Mouse (Mus musculus) layer of hippocampus, adult 18-20 months (tissue): Measurements from ENCODE around the gene Slit2. TPM values are rescaled to one million over a fixed set of nuclear protein-coding genes. Genes with fewer than 3 reads are reported as not detected.
A peak's percentile ranks its signal among the peaks of the same experiment; 100 is the strongest.

Experiments
- DNase-seq, 2 experiments: peaks; one replicate each; pipeline ENCODE4 v3.0.0; 2022; ENCODE audit warnings: low spot score in 2 of 2
- long read RNA-seq: library from polyadenylated mRNA; stranded (forward); transcript quantifications from one replicate; pipeline ENCODE4 v2.0.0, GENCODE M21; 2021
- total RNA-seq, 2 experiments: library from RNA; stranded (reverse); gene quantifications; 2 replicates each; pipeline ENCODE4 v1.2.3; 2021

Gene Slit2
- total RNA-seq = 10 to 100 TPM; 34.1 to 35.5 TPM
- long read RNA-seq, transcript Slit2-207 (6 exons, 3,265 nt) = major isoform, 5 of 10 reads
- long read RNA-seq, partial matches to known transcripts = 4 of 10 reads
- long read RNA-seq, other reads (novel, unspliced or antisense) = 1 of 10 reads

- DNase-seq = peak; percentile 35 to 56
These were observed at the start of gene Slit2 for GRCm38 (mm10) chr5:47982941-47983701. TSS of gene Slit2 (plus strand) at chr5:47983138.

- no peak for DNase-seq
These were observed 44.2 kb upstream of the Slit2 start for GRCm38 (mm10) chr5:47938586-47939372.

- DNase-seq = no peak
These were observed 26.5 kb upstream of the Slit2 start for GRCm38 (mm10) chr5:47956451-47956850.

- no peak for DNase-seq
These were observed 7.1 kb upstream of the Slit2 start for GRCm38 (mm10) chr5:47975795-47976194.

- DNase-seq = peak in 1 of 2 experiments; percentile 24
These were observed 3.6 kb upstream of the Slit2 start for GRCm38 (mm10) chr5:47979371-47979770.

GRCm38 (mm10) chr5:47980459-47980858, 2.5 kb upstream of the Slit2 start:
- no peak for DNase-seq

GRCm38 (mm10) chr5:47981951-47982350, 987 bp upstream of the Slit2 start:
- no peak for DNase-seq

- DNase-seq = peak in 1 of 2 experiments; percentile 13
These were observed 1.0 kb downstream of the Slit2 start for GRCm38 (mm10) chr5:47983746-47984583.

GRCm38 (mm10) chr5:47984584-47985197, 1.8 kb downstream of the Slit2 start:
- DNase-seq = peak; percentile 3 to 19

GRCm38 (mm10) chr5:47985198-47985631, 2.3 kb downstream of the Slit2 start:
- peak in 1 of 2 experiments; percentile 11 for DNase-seq

- DNase-seq = peak; percentile 19 to 31
These were observed 3.1 kb downstream of the Slit2 start for GRCm38 (mm10) chr5:47985901-47986670.

GRCm38 (mm10) chr5:47990926-47991325, 8.0 kb downstream of the Slit2 start:
- no peak for DNase-seq

GRCm38 (mm10) chr5:48003708-48004415, 20.9 kb downstream of the Slit2 start:
- no peak for DNase-seq

GRCm38 (mm10) chr5:48005533-48005932, 22.6 kb downstream of the Slit2 start:
- DNase-seq = no peak

- DNase-seq = no peak
These were observed 23.1 kb downstream of the Slit2 start for GRCm38 (mm10) chr5:48006059-48006458.

- no peak for DNase-seq
These were observed 40.5 kb downstream of the Slit2 start for GRCm38 (mm10) chr5:48023441-48023840.

- no peak for DNase-seq
These were observed 51.9 kb downstream of the Slit2 start for GRCm38 (mm10) chr5:48034875-48035274.

GRCm38 (mm10) chr5:48038033-48038432, 55.1 kb downstream of the Slit2 start:
- peak in 1 of 2 experiments; percentile 33 for DNase-seq
